Mouse (Mus musculus) testis, adult 2 months (tissue): ENCODE measurements around the gene Agtr1a.

ENCODE experiments used
- CTCF ChIP-seq: fragments of 200-500 bp; IDR thresholded peaks from 2 replicates; pipeline ENCODE4 v1.5.1; 2012; ENCODE audit warnings: low read depth, mild to moderate bottlenecking, inconsistent platforms, low read length, moderate library complexity; ENCODE audit not compliant: control insufficient read depth, insufficient read depth, insufficient replicate concordance
- POLR2A ChIP-seq: fragments of 200-500 bp; IDR thresholded peaks from 2 replicates; pipeline ENCODE4 v1.6.1; 2012; ENCODE audit warnings: low read depth, mild to moderate bottlenecking, inconsistent platforms, low read length, moderate library complexity; ENCODE audit not compliant: control insufficient read depth

- TF ChIP-seq POLR2A (no peak), CTCF (no peak)
Observed at GRCm38 (mm10) chr13:30336148-30336801, at the start of gene Agtr1a.
